Mouse (Mus musculus): ENCODE data around the gene Chid1.
"Not testable (repeated sequence)": the region's sequence is repeated elsewhere in the genome, so short reads cannot be mapped to it uniquely, and the experiment has no call there.

The Chid1 gene

DNA sequence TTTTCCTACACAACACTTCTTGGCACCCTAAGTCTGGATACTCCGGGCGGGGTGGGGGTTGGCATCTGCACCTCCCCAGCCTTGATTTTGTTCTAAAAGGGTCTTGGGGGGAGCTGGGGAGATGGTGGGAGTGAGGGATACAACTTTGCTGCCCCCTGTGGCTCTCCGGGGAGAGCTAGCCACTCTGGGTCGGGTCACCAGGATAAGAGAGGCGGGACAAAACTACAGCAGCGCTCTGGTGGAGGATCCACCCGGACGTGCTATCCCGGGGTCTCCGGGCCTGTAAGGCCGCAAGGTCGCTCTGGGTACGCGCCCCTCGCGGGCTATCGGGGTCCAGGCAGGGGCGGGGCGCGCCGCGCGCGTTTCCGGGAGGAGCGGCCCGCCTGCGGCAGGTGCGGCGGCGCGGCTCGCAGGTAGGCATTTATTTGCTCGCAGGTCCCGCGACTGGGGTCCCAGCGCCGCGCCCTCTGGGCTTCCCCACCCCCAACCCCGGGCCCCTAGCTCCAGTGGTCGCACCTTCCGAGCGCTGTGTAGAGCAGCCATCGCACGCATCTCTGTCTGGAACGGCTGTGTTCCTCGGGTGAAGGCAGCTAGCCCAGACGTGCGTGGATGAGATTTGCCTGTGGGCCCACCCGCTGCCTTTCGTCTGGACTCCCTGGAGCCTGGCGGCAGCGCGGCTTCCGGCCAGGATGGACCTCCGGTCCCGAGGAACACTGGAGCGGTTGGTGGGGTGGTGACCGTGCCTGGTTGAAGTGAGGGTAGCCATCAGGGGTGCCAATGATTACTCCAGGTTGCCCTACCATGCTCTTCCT, 77.9 kb downstream of the Chid1 start:
- DNase-seq (ENCODE audit: low spot score in 2 of 2), result no peak

DNA sequence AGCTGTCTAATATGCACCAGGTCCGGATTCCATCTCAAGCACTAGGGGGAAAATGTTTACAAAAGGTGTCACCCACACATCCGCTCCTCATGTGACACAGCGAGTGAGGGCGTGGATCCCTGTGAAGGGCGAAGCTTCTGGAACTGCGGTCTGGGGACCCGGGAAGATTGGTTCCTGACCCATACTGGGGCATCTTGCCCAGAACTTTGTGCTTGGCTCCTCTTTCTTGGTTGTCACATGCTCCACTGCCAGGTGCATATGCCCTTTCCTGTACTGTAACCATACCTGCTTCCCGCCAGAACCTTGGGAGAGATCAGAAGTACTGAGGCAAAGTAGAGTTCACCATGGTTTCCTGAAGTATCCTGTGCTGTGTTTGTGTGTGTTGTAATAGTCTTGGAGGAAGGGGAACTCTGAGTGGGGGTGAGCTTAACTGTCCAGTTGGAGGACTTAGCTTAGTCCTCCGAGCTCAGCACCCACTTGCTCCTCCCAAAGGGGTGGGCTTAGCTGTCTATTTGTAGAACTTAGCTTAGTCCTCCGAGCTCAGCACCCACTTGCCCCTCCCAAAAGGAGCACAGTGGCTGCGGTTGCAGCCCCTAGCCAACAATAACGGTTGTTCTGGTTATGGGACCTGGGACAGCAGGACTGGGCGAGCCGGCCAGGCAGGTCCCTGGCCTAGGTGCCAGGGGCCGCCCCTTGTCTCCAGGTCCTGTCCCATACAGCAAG, 79.1 kb downstream of the Chid1 start, which contains the start of gene Cracr2b:
Gene Cracr2b, plus strand, starts transcription at position 704 of the 723 bp plus-strand sequence.
- DNase-seq (ENCODE audit: low spot score in 2 of 2), result no peak

DNA sequence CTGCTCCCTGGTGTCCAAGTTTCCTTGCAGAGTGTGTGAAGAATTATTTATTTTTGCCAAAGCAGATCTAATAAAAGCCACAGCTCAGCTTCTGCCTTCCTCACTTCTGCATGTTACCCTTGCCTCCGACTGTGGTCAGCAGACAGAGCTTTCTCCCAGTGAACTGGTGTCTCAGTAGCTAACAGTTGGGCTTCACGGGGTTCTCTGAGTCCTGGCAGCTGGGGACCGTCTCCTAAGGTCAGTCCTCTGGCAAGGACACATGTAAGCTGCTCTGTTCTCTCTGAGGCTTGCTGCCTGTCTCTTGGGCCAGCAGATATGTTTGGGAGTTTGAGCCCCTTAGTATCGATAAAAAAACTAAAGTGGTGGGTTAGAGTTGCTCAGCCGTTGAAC, 79.7 kb downstream of the Chid1 start:
- no peak for DNase-seq (ENCODE audit: low spot score in 2 of 2)

DNA sequence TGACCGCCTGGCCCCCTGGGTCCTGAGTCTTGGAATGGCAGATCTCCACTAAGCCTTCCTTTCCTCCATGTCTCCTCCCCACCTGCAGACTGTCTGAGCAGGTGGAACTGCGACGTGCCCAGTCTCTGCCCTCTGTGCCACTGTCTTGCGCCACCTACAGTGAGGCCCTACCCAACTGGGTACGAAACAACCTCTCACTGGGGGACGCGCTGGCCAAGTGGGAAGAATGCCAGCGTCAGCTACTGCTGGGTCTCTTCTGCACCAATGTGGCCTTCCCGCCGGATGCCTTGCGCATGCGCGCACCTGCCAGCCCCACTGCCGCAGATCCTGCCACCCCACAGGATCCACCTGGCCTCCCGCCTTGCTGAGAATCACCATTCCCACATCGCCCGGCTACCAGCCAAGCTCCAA, 80.4 kb downstream of the Chid1 start:
- no peak for DNase-seq (ENCODE audit: low spot score in 2 of 2)

DNA sequence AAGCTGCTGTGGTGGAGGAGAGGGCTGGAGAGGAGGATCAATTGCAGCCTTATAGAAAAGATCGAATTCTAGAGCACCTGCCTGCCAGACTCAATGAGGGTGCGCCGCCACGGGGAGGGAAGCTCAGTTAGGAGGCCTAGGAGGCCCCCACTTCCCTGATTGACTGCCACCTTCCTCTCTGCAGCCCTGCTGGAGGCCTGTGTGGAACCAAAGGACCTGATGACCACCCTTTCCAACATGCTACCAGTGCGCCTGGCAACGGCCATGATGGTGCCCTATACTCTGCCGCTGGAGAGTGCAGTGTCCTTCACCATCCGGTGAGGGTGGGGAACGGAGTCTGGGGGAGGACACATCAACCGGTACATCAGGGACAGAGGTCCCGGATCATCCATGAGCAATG, 81.0 kb downstream of the Chid1 start:
- no peak for DNase-seq (ENCODE audit: low spot score in 2 of 2)

DNA sequence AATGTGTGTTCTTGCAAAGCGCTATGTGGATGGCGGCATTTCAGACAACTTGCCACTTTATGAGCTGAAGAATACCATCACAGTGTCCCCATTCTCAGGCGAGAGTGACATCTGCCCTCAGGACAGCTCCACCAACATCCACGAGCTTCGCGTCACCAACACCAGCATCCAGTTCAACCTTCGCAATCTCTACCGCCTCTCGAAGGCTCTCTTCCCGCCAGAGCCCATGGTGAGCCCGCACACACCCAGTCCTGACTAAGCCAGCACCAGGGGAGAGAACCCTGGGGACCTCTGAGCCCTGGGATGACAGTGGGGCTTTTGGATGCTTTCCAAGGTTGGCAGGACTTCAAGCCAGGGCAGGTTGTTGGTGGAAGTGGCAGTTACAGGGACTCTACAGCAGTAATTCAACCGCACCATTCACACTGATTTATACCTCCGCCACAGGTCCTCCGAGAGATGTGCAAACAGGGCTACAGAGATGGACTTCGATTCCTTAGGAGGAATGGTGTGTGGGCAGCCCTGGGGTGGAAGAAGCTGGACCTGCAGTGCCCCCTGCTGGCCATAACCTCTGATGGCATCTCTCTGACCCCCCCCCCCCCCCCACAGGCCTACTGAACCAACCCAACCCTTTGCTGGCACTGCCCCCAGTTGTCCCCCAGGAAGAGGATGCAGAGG, 81.5 kb downstream of the Chid1 start:
- DNase-seq (ENCODE audit: low spot score in 2 of 2), result no peak

DNA sequence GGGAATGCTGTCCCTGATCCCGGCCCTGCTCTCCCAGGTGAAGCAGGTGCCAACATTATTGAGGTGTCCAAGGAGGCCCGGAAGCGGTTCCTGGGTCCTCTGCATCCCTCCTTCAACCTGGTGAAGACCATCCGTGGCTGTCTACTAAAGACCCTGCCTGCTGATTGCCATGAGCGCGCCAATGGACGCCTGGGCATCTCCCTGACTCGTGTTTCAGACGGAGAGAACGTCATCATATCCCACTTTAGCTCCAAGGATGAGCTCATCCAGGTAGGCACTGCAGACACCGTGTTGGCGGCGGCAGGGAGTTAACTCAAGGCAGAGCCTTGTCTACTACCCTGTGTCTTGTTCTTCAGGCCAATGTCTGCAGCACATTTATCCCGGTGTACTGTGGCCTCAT, 82.4 kb downstream of the Chid1 start:
- no peak for DNase-seq (ENCODE audit: low spot score in 2 of 2)

DNA sequence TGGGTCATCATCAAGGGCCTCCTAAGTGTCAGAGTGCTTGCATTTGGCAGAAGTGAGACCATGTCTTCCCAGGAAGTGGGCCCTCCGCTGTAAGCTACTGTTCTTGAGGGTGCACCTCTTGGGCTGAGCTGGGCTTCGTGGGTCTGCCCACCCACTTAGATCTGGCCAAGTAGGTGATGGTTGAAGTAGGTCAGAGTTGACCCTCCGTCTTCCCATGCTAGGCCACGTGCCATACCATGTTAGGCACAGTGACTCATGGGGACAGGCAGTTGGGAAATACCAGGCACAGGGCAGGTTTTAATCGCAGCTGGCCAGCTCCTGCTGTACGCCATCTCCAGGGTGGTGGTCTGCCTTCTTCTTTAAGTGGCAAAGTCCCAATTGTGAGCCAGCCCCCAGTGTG, 82.9 kb downstream of the Chid1 start:
- DNase-seq (ENCODE audit: low spot score in 2 of 2), result no peak

DNA sequence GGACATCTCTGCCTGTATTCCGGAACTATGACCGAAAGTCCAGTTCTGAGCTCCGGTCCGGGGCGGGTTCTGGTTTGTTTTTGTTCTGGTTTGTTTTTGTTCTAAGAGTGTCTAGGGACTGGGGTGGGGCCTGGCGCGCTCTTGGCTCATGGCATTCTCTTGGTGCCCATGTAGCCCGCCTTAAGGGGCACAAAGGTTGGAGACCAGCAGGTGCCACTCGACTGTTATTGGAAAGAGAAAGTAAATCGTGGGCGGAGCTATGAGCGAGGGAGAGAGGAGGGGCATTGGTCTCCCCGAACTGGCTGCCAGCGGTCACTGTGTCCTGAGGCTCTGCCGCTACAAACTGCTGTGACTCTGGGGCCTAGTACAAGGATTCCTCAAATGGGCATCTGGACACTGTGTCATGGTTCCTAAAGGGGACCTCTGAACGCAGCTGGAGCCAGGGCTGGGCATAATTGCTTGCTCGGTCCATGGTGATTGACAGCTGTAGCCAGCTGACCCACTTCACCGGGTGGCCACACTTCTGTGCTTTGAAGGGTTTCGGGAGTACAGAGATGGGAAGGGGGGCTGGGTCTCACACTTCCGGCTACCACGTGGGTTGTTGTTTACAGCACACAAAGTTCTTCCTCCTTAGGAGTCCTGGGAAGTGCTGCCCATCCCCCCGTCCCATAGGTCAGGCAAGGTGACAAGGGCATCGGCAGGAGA, 83.9 kb downstream of the Chid1 start:
- DNase-seq (ENCODE audit: low spot score in 2 of 2), result no peak

DNA sequence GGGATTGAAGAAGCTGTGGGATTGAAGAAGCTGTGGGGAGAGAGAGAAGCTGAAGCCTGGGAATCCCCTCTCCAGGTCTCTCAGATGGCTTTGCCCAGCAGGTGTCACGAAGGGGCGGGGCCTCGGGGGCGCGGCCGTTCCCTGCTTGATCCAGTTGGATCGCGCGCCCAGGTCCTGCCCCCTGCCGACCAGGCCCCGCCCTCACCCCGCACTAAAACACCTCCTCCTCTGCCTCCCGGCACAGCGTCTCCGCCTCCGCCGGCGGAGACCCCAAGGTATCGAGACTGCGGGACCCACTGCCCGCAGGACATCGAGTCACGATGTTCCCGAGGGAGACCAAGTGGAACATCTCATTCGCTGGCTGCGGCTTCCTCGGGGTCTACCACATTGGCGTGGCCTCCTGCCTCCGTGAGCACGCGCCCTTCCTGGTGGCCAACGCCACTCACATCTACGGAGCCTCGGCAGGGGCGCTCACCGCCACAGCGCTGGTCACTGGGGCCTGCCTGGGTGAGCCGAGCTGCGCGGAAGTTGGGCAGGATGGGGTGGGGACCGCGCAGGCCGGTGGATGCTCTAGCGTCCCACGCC, 84.6 kb downstream of the Chid1 start, which contains the start of gene Pnpla2:
Gene Pnpla2, plus strand, starts transcription at position 232 of the 585 bp plus-strand sequence.
- DNase-seq (ENCODE audit: low spot score in 2 of 2), result peak; percentile 85 to 91

DNA sequence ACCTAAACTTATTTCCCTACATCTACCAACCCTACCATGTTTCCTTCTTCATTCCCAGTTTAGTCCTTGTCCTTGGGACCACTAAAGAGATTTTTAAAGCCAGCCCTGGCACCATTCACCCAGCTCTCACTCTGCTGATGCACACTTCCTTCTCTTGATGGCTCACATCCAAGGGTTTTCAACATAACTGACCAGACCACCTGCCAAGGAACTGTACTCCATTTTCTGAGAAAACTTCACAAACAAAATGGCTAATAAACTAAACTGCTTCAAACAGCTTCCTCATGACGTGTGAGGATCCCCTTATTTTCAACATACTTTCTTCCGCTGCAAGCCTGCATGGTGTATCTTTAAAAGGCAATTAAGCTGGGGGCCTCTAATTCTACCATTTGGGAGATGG, 86.0 kb downstream of the Chid1 start:
- no peak for DNase-seq (ENCODE audit: low spot score in 2 of 2)

DNA sequence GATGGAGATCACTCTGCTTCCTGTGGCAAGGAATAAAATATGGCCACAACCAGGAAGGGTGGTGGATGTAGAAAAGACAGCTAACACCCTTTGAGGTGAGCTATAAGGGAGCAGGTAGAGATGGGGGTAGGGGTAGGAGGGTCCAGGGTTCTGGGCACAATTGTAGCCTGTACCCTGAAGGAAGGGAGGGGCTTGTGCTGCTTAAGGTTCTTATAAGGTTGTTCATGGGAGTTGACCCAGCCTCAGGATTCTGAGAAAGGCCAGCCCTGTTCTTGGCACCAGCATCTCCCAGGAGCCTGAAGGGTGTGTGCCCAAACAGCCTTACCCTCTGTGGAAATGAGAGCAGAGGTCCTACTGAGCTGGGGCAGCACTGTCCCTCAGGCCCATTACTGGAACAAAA, 87.7 kb downstream of the Chid1 start:
- no peak for DNase-seq (ENCODE audit: low spot score in 2 of 2)

DNA sequence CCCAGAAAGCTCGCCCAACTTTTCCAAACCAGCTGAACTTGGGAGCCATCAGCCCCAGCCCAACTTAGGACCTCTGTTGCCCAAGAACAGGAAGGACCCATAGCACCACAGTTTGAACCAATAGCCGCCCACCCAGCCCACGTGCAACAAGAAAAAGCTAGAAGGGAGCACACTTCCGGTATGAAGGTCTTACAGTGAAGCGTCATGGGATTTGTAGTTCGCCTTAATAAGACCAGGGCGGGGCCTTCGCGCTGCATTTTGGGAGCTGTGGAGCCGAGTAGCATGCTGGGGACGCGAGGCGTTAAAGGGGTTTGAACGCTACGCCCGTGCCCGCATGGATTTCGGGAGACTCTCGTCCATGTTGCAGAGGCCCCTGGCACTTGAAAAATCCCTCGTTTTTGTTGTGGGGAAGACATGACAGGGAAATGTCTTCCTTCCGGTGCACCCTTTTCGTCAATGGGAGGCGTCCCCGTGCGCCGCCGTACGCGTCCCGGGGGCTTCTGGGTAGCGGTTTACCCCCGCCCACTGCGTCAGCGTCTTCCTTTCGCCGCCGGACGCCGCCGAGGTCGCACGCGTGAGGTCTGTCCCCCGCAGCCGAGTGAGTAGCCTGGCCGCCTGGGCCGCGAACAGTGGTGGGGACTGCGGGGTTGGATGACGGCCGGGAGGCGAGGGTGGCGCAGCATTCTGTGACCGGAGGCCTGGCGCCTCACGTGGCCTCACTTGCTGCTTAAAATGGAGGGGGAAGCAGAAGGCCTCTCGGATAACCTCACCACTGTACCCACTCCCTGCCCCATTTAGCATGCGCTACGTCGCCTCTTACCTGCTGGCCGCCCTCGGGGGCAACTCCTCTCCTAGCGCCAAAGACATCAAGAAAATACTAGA, 92.3 kb downstream of the Chid1 start, which contains the start of gene Rplp2:
Gene Rplp2, plus strand, starts transcription at position 261 of the 882 bp plus-strand sequence.
- DNase-seq (ENCODE audit: low spot score in 2 of 2), result peak; percentile 79 to 91

DNA sequence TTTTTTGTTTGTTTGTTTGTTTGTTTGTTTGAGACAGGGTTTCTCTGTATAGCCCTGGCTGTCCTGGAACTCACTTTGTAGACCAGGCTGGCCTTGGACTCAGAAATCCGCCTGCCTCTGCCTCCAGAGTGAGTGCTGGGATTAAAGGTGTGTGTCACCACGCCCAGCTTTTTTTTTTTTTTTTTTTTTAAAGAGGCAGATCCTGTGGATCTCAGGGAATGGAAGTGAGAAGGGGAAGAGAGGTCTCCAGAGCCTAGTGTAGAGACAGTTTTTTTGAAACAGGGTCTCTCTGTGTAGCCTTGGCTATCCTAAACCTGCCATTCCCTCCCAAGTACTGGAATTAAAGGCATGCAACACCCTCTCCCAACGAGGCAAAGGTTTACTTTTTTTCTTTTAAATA, 93.3 kb downstream of the Chid1 start:
- not testable (repeated sequence) for DNase-seq (ENCODE audit: low spot score in 2 of 2)

DNA sequence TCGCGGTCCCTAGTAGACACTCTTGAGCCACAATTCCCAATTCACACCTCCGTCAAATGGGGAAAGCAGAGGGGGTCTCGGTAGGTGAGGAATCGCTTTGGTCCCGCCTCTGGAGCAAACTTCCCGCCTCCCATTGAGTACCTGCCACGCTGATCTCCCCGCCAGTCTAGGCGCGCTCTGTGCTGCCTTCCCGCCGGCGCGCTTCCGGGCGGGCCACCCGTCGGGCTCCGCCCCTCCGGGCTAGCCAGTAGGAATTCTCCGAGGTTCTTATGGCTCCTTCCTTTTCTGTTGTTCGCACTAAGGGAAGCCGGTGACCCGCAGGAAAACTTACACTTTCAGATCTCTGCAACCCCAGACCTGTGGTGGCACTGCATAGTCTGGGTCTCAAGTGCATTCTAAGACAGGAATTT, 95.8 kb downstream of the Chid1 start, which contains the start of gene Pidd1:
Gene Pidd1, minus strand, starts transcription at position 198 of the 410 bp plus-strand sequence.
- DNase-seq (ENCODE audit: low spot score in 2 of 2), result peak in 1 of 2 experiments; percentile 30
